Mouse (Mus musculus) thymus, postnatal 0 days (tissue): ENCODE measurements around the gene Ywhag. TPM values are rescaled to one million over a fixed set of nuclear protein-coding genes. Genes with fewer than 3 reads are reported as not detected.
A peak's percentile ranks its signal among the peaks of the same experiment; 100 is the strongest.

Experiments used
- DNase-seq: peaks from one replicate; pipeline ENCODE4 v3.0.0-alpha.2; 2015; ENCODE audit warnings: low spot score
- polyA plus RNA-seq: library from polyadenylated mRNA; unstranded; fragments of >200 nt; fragmentation: Nextera tagmentation; extraction: Ambion mirVana; gene quantifications from 2 replicates; pipeline ENCODE4 v1.2.1, GENCODE M21; 2015

The Ywhag gene
- polyA plus RNA-seq, 1 experiment from 2014 or later: 69.8 TPM

DNA sequence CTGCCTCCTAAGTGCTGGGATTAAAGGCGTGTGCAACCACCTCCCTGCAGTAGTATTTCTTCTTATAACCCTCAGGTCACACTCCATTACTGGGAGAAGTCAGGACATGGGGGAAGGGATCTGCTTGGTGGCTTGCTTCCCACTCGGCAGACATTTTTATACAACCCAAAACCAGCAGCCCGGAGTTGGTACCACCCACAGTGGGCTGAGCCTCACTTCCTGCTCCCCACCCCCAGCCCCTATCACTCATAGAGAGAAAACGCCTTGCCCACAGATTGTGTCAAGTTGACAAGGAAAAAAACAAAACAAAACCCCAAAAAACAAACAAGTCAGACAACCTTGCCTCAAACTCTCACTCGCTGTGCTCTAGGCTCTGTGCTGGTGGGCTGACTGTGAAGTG is 21.2 kb downstream of the Ywhag start:
- DNase-seq: peak; percentile 21

DNA sequence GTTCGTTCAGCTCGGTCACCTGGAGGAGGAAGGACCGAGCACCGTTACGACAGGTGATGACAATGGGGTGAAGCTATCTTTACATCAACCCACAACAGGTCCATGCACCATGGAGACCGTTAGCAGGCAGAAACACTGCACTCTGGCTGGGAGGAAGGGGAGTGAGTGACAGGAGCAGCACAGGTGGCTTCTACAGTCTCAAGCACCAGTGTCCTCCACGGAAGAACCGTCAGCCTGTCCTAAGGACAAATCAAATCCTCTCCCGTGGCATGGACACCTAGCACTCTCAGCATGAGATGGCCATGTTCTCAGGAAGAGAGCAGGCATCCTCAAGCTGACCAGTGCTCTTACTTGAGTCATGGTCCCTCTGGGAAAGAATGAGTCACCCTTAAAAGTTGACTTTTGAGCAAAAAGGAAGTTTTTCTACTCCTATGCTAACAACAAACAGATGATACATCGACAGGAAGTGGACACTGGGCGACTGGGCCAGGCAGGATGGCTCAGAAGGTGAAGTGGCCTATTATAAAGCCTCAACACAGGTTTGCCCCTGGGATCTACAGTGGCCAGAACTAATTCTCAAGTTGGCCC is 22.7 kb downstream of the Ywhag start:
- DNase-seq: no peak

DNA sequence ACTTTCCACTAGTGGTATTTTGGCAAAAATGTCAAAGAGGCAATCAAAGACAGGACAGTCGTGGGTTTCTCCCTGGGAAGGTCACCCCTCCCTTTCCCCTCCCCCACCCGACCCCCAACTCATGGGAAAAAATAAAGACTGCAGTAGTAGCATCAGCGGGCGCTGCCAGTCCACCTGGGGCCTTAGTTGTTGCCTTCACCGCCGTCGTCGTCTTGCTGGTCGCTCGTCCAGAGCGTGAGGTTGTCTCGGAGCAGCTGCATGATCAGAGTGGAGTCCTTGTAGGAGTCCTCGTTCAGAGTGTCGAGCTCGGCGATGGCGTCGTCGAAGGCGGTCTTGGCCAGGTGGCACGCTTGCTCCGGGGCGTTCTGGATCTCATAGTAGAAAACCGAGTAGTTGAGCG is 23.6 kb downstream of the Ywhag start:
- DNase-seq: no peak

DNA sequence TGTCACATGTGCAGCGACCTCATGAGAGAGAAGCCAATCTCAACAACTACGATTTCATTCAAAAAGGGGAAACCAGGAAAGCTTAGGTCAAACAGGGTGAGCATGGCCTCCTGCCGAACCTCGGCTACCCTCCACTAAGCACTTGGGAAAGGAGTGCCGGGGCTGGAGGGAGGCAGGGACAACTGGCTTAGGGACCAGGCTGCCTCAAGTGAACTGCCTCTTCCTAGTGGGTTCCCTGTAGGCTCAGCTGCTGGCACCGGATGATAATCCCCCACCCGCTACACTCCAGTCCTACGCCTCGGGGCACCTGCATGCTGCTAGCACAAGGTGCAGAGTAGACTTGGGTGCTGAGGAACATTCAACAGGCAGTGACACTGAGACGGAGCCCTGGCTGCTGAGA is 24.8 kb downstream of the Ywhag start:
- no peak for DNase-seq

DNA sequence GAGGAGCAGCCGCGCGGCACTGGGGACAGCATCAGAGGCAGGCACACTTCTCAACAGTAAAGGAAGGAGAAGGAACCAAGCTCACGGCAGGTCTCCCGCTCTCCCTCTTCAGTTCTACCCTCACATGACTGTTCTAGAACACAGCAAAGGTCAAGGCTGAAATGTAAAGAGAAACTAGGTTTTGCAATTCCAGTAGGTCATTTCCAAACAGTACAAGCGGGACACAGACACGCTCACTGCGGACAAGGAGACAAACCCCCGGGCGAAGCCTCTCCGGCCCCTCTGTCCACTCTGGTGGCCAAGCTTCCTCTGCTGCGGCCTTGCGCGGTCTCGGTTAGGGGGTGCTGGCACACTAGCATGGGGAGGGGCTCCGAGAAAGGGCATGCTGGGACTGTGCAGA is 25.4 kb downstream of the Ywhag start:
- DNase-seq: no peak

DNA sequence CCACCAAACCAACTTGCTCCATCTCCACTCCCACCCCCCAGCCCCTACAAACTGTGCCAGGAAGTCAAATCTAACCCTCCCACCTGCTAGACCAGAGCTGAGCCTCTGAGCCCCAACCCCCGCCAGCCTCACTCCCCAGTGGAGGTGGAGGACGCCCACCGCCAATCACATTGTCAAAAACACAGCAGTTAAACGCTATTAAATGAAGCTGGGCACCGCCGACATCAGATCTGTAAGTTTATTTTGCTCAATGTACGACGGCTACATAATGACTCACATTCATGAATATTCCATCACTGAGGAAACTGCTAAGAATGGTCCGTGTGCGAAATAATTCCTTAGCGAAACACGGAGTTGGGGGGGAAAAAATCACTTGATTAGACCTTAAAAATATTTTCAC is 26.2 kb downstream of the Ywhag start:
- no peak for DNase-seq

DNA sequence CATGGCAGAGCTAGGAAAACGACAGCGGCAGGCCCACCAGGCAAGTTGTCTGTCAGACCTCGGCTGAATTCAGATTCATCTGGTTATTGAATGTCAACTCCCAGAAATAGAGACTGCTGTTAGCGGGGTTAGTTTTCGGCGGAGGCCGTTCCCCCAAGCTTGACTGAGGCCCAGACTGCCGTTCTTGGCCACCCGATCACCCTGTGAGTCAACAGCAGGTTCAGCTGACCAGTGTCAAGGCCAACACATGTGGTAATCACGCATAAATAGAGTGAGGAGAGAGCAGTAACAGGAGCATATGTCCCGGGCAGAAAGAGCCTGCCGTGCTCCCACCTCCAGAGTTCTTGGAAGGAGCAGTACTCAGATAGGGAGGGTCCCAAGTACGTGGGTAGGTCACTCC is 27.2 kb downstream of the Ywhag start:
- DNase-seq: no peak

DNA sequence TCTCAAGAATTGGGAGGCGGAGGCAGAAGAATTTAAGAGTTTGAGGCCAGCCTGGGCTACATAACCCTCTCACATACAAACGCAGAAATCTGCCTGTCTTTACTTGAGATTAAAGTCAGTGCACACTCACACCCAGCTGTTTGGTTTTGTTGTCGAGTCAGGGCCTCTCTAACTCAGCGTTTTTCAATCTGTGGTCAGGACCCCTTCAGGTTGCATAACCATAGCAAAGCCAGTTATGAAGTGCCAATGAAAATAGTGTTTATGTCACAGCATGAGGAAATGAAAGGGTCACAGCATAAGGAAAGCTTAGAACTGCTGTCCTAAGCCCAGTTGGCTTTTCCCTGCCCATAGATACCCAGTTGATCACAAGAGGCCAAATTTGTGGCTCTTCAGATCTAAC is 27.6 kb downstream of the Ywhag start:
- DNase-seq: no peak

DNA sequence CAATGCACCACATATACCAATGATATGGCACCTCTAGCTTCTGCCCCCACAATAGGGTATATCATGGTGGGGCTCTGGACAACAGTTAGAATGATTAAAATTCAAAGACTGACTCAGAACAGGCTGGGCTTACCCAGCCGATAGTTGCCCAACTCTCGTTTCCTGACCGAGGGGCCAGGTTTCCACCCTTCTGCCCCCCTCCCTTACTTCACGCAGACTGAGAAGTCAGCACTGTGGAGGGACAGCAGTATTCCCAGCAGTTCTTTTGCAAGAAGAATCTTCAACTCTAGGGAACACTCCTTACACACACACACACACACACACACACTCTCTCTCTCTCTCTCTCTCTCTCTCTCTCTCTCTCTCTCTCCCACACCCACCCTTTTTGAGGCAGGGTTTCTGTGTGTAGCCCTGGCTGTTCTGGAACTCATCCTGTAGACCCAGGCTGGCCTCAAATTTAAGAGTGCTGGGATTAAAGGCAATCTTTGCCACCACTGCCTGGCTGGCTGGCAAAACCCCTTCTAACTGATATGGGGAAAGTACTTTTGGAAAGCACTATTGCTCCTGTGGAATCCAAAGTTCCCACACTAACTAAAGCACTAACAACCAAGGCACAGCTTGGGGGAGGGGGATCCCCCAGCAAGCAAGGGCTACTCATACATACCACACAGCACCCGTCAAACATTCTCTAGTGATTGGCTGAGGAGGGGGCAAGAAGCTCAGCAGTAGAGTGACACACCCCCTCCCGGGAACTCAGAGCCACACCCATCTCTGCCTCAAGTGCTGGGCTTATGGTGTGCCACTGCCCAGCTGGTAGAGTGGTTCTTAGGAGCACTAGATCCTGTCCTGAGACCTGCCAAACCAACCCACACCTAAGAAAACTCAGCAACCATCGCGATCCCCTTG is 28.8 kb downstream of the Ywhag start:
- DNase-seq: no peak

DNA sequence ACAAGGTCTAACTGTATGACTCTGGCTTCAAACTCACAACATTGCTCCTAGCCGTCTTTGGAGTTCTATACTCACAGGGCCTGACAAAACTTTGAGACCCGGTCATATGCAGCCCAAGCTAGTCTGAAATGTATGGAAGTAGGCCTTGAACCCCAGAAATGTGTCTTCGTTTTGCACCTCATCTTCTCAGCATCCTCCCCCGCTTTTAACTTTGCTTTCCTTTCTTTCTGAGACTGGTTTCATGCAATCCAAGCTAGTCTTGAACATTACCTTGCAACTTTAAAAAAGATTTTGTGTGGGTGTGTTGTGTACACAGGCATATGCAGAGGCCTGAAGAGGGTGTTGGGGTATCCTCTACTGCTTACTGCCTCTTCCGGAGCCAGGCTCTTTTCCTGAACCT is 30.2 kb downstream of the Ywhag start:
- no peak for DNase-seq

DNA sequence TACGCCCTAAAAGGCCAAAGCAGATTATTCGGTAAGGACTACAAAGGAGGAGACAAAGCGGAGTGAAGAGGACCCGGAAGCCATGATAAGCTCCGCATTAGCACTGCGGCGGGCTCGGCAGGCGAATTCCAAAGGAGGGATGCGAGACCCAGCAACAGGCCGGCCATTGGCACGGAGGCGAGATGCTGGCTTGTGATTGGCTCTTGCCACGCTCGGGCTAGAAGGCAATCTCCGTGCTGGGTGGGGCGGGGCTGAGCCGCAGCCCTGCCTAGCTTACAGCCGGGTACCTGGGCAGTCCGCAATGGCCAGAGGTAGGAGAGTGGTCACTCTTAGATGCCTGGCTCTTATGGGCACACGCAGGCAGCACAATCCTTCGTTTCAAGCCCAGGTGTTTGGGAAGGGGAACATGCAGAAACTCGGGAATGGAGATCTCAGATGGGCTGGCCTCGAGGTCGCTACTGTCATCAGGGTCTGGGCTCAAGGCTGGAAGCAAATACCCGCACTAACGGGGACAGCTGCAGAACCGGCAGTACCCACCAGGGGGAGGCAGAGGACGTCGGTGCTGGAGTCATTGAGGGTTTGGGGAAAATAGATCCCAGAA is 30.8 kb downstream of the Ywhag start:
- DNase-seq: peak; percentile 50

DNA sequence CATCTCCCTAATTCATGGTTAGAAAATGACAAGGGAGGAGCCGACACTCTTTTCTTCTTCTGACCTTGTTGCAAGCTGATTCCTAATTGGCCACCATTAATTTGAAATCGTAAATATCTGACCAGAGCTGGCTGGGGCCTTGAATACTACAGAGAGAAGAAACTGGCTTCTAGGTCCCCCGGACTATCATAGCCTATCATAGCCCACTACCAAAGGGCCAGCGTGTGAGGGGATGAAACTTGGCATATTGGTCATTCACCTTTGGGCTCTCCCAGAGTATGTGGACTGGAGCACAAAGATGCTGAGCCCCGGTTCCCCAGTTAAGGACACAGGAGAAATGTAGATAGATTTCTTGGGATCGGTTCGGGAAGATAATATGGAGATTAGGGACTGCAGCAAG is 31.4 kb downstream of the Ywhag start:
- DNase-seq: no peak

DNA sequence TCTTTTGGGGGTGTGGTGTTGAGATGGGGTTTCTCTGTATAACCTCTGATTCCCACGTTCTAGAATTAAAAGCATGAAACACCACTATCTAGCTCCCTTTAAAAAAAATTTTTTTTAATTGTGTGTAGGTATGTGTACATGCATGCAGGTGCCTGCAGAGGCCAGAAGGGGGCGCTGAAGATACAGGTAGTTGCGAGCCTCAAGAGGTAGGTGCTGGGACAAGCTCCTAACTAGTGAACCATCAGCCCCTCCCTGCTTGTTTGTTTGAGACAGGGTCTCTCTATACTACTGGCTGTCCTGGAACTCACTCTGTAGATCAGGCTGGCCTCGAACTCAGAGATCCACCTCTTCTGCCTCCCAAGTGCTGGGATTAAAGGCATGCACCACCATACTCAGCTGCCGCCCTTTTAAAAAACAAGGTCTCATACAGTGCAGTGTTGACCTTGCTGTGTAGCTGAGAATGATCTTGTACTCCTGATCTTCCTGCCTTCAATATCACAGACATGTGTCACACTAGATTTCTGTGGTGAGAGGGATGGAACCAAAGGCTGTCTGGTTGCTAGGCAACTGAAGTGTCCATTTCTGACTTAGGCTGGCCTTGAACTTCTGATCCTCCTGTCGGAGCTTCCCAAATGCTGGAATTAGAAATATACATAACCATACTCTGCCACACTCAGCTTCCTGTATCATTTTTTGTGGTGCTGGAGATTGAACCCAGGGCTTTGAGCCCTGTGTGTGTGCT is 32.9 kb downstream of the Ywhag start:
- DNase-seq: peak; percentile 56

DNA sequence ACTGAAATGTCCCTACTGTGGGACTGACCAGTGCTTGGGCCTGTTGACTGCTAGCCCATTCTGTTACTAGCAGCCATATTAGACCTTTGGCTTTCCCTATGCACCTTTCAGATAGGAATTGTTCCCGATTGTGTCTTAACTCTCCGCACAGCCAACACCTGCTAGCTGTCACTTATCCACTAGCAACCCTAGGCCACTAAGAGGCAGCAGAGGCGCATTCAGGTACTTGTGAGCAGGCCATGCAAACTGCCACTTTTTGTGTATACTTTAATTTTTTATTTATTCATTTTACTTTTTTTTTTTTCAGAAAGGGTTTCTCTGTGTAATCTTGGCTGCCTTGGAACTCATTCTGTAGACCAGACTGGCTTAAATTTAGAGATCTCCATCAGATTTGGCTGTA is 33.7 kb downstream of the Ywhag start:
- no peak for DNase-seq

DNA sequence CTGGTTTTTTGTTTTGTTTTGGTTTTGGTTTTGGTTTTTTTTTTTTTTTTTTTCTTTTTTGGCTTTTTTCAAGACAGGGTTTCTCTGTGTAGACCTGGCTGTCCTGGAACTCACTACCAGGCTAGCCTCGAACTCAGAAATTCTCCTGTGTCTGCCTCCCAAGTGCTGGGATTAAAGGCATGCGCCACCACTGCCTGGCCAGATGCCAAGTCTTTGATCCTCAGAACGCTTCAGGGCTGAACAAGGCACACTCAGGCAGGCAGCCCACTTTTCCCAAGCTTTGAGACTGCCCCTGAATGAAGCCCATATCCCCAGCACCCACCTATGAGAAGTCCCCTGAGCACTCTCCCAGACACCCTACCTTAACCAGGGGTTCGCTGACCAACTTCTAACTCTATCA is 34.6 kb downstream of the Ywhag start:
- no peak for DNase-seq

DNA sequence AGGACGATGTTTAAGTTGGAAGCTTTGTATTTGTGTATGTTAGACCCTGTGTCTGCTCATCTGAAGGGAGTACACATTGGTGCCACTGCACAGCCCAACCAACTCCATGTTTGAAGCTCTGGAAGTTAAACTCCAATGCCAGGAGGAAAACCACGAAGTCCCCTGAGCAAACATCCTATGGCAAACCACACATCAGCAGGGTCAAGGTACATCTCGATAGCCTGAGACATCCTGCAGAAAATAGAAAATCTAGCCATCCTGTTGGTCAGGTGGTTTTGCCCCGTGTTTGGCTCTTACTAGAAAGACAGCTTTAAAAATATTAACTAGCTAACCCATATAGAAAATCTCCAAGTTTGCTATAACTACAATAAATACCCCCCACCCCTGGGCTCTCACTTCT is 35.4 kb downstream of the Ywhag start:
- DNase-seq: no peak

DNA sequence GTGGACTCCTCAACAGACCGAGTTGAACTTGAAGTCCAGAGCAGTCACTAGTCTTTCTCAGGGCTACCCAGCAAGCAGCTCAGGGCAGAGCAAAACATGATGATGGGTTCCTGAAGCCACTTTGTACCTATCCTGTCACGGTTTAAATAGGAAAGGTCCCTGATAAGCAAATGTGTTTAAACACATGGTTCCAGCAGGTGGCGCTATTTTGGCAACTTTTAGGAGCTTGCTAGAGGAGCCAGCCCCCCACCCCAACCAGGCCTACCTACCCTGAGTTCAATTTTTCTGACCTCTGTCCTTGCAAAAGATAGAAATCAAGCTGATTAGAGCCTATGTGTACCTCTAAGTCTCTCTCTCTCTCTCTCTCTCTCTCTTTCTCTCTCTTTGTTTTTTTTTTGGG is 36.4 kb downstream of the Ywhag start:
- DNase-seq: peak; percentile 68

DNA sequence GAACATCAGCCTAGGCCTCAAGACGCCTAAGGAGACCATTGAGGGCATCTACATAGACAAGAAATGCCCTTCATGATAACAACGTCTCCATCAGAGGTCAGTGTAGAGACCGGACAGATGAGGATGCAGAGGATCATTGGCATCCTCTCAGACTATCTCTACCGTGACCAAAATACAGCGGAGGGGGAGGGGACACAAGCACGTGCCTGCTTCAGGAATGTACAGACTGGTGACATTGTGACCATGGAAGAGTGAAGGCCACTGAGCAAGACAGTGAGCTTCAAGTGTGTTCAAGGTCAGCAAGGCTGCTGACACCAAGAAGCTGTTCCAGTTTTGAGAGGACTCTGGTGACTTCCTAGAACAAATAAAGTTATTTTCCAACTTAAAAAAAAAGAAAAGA is 39.5 kb downstream of the Ywhag start:
- DNase-seq: no peak

DNA sequence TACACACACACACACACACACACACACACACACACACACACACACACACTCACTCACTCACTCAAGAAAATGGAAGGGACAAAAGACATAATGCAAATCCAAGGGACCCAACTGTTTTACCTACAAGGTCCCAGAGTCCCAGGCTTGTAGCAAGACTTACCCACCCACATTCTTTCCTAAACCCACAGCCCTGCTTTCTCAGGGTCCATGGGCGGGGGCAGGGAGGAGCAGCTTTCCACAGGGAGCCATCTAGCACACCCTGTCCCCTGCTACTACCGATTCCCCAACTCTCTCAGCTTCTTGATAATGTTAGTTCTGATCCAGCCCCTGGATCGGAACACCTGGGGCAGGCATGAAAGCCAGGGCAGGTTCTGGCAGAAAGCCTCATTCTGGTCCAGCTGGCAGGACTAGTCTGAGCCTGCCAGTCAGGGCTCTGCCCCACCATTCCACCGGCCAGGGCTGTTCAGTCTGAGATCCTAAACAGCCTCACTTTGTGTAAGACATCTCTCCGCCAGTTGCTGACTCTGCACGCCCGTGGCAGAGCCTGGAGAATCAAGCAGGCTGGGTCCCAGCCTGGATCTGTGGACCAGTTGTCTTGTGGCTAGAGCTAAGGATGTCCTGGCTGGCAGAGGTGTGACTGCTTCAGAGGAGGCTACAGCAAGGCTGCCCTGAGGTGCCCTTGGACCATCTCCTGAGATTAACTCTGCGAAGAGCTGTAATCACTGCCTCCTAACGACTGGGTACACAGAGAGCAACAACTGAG is 41.6 kb downstream of the Ywhag start:
- DNase-seq: no peak

DNA sequence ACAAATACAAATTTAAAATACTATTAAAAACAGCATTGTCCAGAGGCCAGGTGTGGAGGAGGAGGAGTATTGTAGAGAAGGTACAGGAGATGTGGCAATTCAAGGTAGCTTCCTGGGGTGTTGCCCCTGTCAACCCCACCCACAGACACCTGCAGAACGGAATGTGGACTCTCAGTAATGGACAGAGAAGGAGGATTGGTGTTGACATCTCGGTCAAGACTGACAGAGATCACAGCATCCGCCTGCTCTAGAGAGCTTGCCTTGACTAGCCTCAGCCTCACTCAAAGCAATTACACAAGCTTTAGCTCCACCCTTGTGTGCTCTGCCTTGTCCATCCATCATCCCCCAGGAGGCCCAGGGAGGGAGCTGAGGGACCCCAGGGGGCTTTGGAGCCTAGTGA is 43.5 kb downstream of the Ywhag start:
- no peak for DNase-seq

DNA sequence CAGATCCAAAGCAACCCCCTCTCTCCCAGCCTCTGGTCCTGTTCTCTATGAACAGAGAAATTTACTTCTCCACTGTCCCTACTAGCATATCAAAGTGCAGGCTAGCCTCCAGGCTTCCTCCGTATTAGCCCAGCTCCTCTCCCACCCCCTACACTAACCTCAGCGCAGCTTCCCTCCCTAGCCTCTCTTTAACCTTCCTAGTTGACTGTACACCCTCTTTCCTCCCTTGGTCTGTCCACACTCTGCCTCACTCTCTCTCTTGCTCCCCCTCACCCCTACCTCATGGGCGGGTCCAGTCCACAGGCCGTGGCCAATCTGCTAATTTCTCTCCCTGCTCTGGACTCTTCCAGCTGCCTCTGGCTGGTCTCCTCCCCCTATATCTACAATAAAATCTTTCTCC is 44.1 kb downstream of the Ywhag start:
- no peak for DNase-seq
